Mouse (Mus musculus) cerebellum, adult 2 months (tissue): ENCODE measurements around the gene Tmtc4.

Experiments used
- CTCF ChIP-seq: fragments of 200-500 bp; IDR thresholded peaks from 2 replicates; pipeline ENCODE4 v1.5.1; 2011; ENCODE audit warnings: low read depth, mild to moderate bottlenecking, control low read depth, low read length, moderate library complexity, borderline replicate concordance; ENCODE audit not compliant: insufficient read depth
- POLR2A ChIP-seq: fragments of 200-500 bp; IDR thresholded peaks from 2 replicates; pipeline ENCODE4 v1.6.1; 2011; ENCODE audit warnings: low read length, control low read depth, borderline replicate concordance; ENCODE audit not compliant: insufficient read depth

DNA sequence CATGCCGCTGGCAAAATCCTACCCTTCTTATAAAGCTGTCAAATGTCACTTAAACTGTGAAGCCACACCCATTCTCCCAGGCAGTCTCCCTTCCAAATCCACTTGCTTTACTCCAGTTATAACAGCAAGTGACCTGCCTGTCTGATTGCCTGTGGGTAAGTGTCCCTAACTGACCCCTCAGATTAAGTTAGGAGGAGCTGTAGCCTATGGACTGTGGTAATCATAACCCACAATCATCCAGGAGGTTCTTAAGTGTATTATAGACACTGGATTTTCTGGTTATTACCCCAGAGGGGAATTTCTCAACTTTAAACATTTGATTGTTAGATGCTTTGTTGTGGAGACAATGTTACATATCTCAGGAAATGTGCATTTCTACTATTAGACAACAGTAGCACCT lies 31.3 kb downstream of the Tmtc4 start:
- TF ChIP-seq CTCF: no peak
- no peak for TF ChIP-seq POLR2A
